Mouse (Mus musculus): Measurements from ENCODE around the gene Ralgapa2. TPM values are rescaled to one million over a fixed set of nuclear protein-coding genes. Genes with fewer than 3 reads are reported as not detected.

Gene Ralgapa2
- polyA plus RNA-seq, 1 experiment: 2.3 TPM

DNA sequence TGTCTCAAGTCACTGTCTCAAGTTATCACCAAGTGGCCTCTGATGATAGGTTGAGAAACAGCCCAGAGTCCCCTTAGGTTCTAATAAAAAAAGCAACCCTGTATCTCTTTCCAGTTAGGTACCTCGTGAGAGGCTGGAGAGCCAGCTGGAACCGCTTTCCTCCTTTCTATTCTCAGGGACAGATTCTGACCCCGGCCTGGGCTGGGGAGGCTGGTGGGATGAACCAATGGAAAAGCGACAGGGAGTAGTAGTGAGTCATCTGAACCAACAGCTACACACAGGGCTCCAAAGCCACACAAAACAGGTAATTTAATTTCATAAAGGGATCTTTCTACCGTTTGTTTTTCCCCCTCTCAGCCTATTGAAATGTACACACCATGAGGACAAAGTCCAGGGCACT lies 233.8 kb downstream of the Ralgapa2 start:
- Histone ChIP-seq H3K4me3 (ENCODE audit: insufficient read depth, poor library complexity, severe bottlenecking) (no peak overlapping the region), H3ac (ENCODE audit: control insufficient read depth, insufficient read length, low read depth) (no peak overlapping the region), H3K79me3 (ENCODE audit: low read depth) (no peaks in the 10 kb centered on the region), H3K27me3 (ENCODE audit: control insufficient read depth, insufficient read depth, insufficient read length) (no peaks in the 10 kb centered on the region), H3K79me2 (ENCODE audit: control insufficient read depth, insufficient read depth) (no peaks in the 10 kb centered on the region), H3K36me3 (ENCODE audit: control insufficient read depth, insufficient read depth) (no peaks in the 10 kb centered on the region)
- TF ChIP-seq MYOD1 (IDR thresholded peaks at IDR 0.05; ENCODE audit: control insufficient read depth, insufficient read length, low read depth): no peak
- no peak for TF ChIP-seq MAX (IDR thresholded peaks at IDR 0.05)
- TF ChIP-seq CEBPB (IDR thresholded peaks at IDR 0.05; ENCODE audit: low read depth): no peak
- no peak for TF ChIP-seq MYOG (IDR thresholded peaks at IDR 0.05; ENCODE audit: control insufficient read depth, extremely low read depth, insufficient read length)
- no peak for TF ChIP-seq USF1 (IDR thresholded peaks at IDR 0.05; ENCODE audit: low read depth)
- no peak for TF ChIP-seq CTCF (IDR thresholded peaks at IDR 0.05; ENCODE audit: control insufficient read depth, insufficient read depth, insufficient read length)
- TF ChIP-seq FOSL1 (IDR thresholded peaks at IDR 0.05; ENCODE audit: insufficient read depth, low read length, poor library complexity, severe bottlenecking): no peak

DNA sequence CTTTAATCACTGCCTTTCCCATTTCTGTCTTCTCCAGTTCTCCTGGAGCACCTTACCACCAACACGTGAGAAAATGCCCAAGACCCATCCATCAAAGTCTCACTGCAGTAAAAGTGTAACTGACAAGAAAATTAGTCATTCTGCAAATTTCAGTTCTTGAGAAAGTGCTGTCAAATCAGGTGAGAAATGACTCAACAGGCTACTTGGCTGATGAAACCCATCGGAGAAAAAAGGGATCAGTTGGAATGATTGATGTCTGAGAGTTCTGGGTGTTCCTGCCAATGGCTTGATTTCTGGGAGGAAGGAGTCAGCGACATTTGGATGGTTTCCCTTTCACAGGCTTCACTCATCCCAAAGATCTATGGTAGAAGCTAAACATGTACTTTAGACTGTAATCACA lies 245.6 kb downstream of the Ralgapa2 start:
- TF ChIP-seq MYOD1 (IDR thresholded peaks at IDR 0.05; ENCODE audit: control insufficient read depth, insufficient read length, low read depth) (no peak), FOSL1 (IDR thresholded peaks at IDR 0.05; ENCODE audit: insufficient read depth, low read length, poor library complexity, severe bottlenecking) (no peak), CTCF (IDR thresholded peaks at IDR 0.05; ENCODE audit: control insufficient read depth, insufficient read depth, insufficient read length) (no peak), MAX (IDR thresholded peaks at IDR 0.05) (no peak)
- no peaks in the 10 kb centered on the region for H3K27me3 ChIP-seq (ENCODE audit: control insufficient read depth, insufficient read depth, insufficient read length)
- no peaks in the 10 kb centered on the region for H3K79me2 ChIP-seq (ENCODE audit: control insufficient read depth, insufficient read depth)

DNA sequence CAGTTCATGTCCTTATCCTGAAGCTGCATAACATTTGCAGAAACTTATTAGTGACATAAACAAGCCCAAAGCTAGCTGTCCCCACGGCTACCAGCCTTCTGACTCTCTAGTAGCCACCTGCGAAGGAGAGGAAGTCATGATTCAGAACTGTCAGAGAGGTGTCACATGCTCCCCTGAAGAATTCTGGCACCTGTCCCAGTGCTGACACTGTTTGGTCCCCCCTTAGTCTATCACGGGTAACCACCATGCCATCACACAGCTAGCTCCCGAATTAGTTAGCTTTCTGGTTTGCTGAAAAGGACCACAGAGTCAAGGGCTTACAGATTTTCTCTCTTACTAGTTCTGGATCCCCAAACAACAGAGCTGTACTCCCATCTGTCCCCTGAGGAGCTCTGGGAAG lies 247.1 kb downstream of the Ralgapa2 start:
- no peak overlapping the region for H3ac ChIP-seq (ENCODE audit: control insufficient read depth, insufficient read length, low read depth)
- H3K79me2 ChIP-seq (ENCODE audit: control insufficient read depth, insufficient read depth): no peaks in the 10 kb centered on the region
- TF ChIP-seq FOSL1 (IDR thresholded peaks at IDR 0.05; ENCODE audit: insufficient read depth, low read length, poor library complexity, severe bottlenecking) (no peak), MYOG (IDR thresholded peaks at IDR 0.05; ENCODE audit: control insufficient read depth, extremely low read depth, insufficient read length) (no peak), CEBPB (IDR thresholded peaks at IDR 0.05; ENCODE audit: low read depth) (no peak), MAX (IDR thresholded peaks at IDR 0.05) (no peak), USF1 (IDR thresholded peaks at IDR 0.05; ENCODE audit: low read depth) (no peak), CTCF (IDR thresholded peaks at IDR 0.05; ENCODE audit: control insufficient read depth, insufficient read depth, insufficient read length) (no peak), MYOD1 (IDR thresholded peaks at IDR 0.05; ENCODE audit: control insufficient read depth, insufficient read length, low read depth) (no peak)
- no peak overlapping the region for H3K4me3 ChIP-seq (ENCODE audit: insufficient read depth, poor library complexity, severe bottlenecking)
- no peaks in the 10 kb centered on the region for H3K36me3 ChIP-seq (ENCODE audit: control insufficient read depth, insufficient read depth)
- no peaks in the 10 kb centered on the region for H3K27me3 ChIP-seq (ENCODE audit: control insufficient read depth, insufficient read depth, insufficient read length)
- no peaks in the 10 kb centered on the region for H3K79me3 ChIP-seq (ENCODE audit: low read depth)

More for the DNA sequence above, 245.6 kb downstream of the Ralgapa2 start:
- Histone ChIP-seq H3K4me3 (ENCODE audit: insufficient read depth, poor library complexity, severe bottlenecking) (no peak overlapping the region), H3K36me3 (ENCODE audit: control insufficient read depth, insufficient read depth) (no peaks in the 10 kb centered on the region), H3ac (ENCODE audit: control insufficient read depth, insufficient read length, low read depth) (no peak overlapping the region), H3K79me3 (ENCODE audit: low read depth) (no peaks in the 10 kb centered on the region)

DNA sequence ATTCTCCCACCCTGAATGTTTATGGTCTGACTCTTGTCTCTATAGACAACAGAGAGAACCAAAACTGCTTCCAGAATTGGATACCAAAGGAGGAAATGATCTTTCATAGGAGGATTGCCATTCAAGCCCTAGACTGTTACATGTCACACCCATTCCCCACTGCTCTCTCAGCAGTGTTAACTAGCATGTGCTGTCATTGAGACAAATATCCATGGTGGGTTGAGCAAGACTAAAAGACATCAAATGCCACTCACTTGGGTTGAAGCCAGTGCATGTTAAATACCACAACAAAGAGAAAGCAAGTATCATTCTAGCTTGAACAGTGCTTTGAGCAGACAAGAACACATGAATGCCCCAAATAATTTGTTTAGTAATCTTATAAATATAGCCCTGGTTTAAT lies 249.2 kb downstream of the Ralgapa2 start:
- Histone ChIP-seq H3ac (ENCODE audit: control insufficient read depth, insufficient read length, low read depth) (no peak overlapping the region), H3K4me3 (ENCODE audit: insufficient read depth, poor library complexity, severe bottlenecking) (no peak overlapping the region), H3K27me3 (ENCODE audit: control insufficient read depth, insufficient read depth, insufficient read length) (no peaks in the 10 kb centered on the region)

GRCm38 (mm10) chr2:146262215-146262614 lies 249.9 kb downstream of the Ralgapa2 start:
- no peak overlapping the region for H3K4me3 ChIP-seq (ENCODE audit: insufficient read depth, poor library complexity, severe bottlenecking)
- TF ChIP-seq CTCF (IDR thresholded peaks at IDR 0.05; ENCODE audit: control insufficient read depth, insufficient read depth, insufficient read length): no peak
- no peak for TF ChIP-seq MYOD1 (IDR thresholded peaks at IDR 0.05; ENCODE audit: control insufficient read depth, insufficient read length, low read depth)
- TF ChIP-seq MYOG (IDR thresholded peaks at IDR 0.05; ENCODE audit: control insufficient read depth, extremely low read depth, insufficient read length): no peak
- no peak for TF ChIP-seq USF1 (IDR thresholded peaks at IDR 0.05; ENCODE audit: low read depth)
- TF ChIP-seq FOSL1 (IDR thresholded peaks at IDR 0.05; ENCODE audit: insufficient read depth, low read length, poor library complexity, severe bottlenecking): no peak
- TF ChIP-seq MAX (IDR thresholded peaks at IDR 0.05): no peak
- TF ChIP-seq CEBPB (IDR thresholded peaks at IDR 0.05; ENCODE audit: low read depth): no peak

More for the DNA sequence above, 249.2 kb downstream of the Ralgapa2 start:
- no peaks in the 10 kb centered on the region for H3K79me3 ChIP-seq (ENCODE audit: low read depth)
- no peaks in the 10 kb centered on the region for H3K36me3 ChIP-seq (ENCODE audit: control insufficient read depth, insufficient read depth)
- no peaks in the 10 kb centered on the region for H3K79me2 ChIP-seq (ENCODE audit: control insufficient read depth, insufficient read depth)
- TF ChIP-seq FOSL1 (IDR thresholded peaks at IDR 0.05; ENCODE audit: insufficient read depth, low read length, poor library complexity, severe bottlenecking) (no peak), CEBPB (IDR thresholded peaks at IDR 0.05; ENCODE audit: low read depth) (no peak), MYOG (IDR thresholded peaks at IDR 0.05; ENCODE audit: control insufficient read depth, extremely low read depth, insufficient read length) (no peak), USF1 (IDR thresholded peaks at IDR 0.05; ENCODE audit: low read depth) (no peak), CTCF (IDR thresholded peaks at IDR 0.05; ENCODE audit: control insufficient read depth, insufficient read depth, insufficient read length) (no peak), MYOD1 (IDR thresholded peaks at IDR 0.05; ENCODE audit: control insufficient read depth, insufficient read length, low read depth) (no peak), MAX (IDR thresholded peaks at IDR 0.05) (no peak)

GRCm38 (mm10) chr2:146261146-146261545 lies 251.0 kb downstream of the Ralgapa2 start:
- TF ChIP-seq MYOD1 (IDR thresholded peaks at IDR 0.05; ENCODE audit: control insufficient read depth, insufficient read length, low read depth): no peak
- no peak for TF ChIP-seq MYOG (IDR thresholded peaks at IDR 0.05; ENCODE audit: control insufficient read depth, extremely low read depth, insufficient read length)
- no peak for TF ChIP-seq MAX (IDR thresholded peaks at IDR 0.05)
- no peak for TF ChIP-seq USF1 (IDR thresholded peaks at IDR 0.05; ENCODE audit: low read depth)
- TF ChIP-seq CEBPB (IDR thresholded peaks at IDR 0.05; ENCODE audit: low read depth): no peak
- no peak for TF ChIP-seq FOSL1 (IDR thresholded peaks at IDR 0.05; ENCODE audit: insufficient read depth, low read length, poor library complexity, severe bottlenecking)
- no peak for TF ChIP-seq CTCF (IDR thresholded peaks at IDR 0.05; ENCODE audit: control insufficient read depth, insufficient read depth, insufficient read length)
- H3K4me3 ChIP-seq (ENCODE audit: insufficient read depth, poor library complexity, severe bottlenecking): no peak overlapping the region
- no peaks in the 10 kb centered on the region for H3K36me3 ChIP-seq (ENCODE audit: control insufficient read depth, insufficient read depth)
- no peak overlapping the region for H3ac ChIP-seq (ENCODE audit: control insufficient read depth, insufficient read length, low read depth)
- H3K79me2 ChIP-seq (ENCODE audit: control insufficient read depth, insufficient read depth): no peaks in the 10 kb centered on the region
- H3K27me3 ChIP-seq (ENCODE audit: control insufficient read depth, insufficient read depth, insufficient read length): no peaks in the 10 kb centered on the region
- no peaks in the 10 kb centered on the region for H3K79me3 ChIP-seq (ENCODE audit: low read depth)

More at GRCm38 (mm10) chr2:146262215-146262614, 249.9 kb downstream of the Ralgapa2 start:
- Histone ChIP-seq H3K36me3 (ENCODE audit: control insufficient read depth, insufficient read depth) (no peaks in the 10 kb centered on the region), H3ac (ENCODE audit: control insufficient read depth, insufficient read length, low read depth) (no peak overlapping the region), H3K79me3 (ENCODE audit: low read depth) (no peaks in the 10 kb centered on the region), H3K27me3 (ENCODE audit: control insufficient read depth, insufficient read depth, insufficient read length) (no peaks in the 10 kb centered on the region), H3K79me2 (ENCODE audit: control insufficient read depth, insufficient read depth) (no peaks in the 10 kb centered on the region)
